Mouse (Mus musculus) heart, adult 8-10 months (tissue): ENCODE measurements at regions not wholly inside any gene's neighbourhood (a gene's known extent, or its start where the extent isn't known, plus 50 kb on each side); places are given as distances from the start of the nearest gene placed in this dataset.
"Not testable (repeated sequence)": the region's sequence is repeated elsewhere in the genome, so short reads cannot be mapped to it uniquely, and the experiment has no call there.

Experiments used
- DNase-seq: peaks from one replicate; pipeline ENCODE4 v3.0.0; 2022; ENCODE audit warnings: low spot score

- DNase-seq = no peak
Measured at GRCm38 (mm10) chr16:84625110-84625722, 110.3 kb downstream of the A730009L09Rik start.

- DNase-seq = no peak
Measured at GRCm38 (mm10) chr16:84627052-84627451, 108.5 kb downstream of the Mrpl39 start.

GRCm38 (mm10) chr16:84629868-84630267, 105.7 kb downstream of the Mrpl39 start:
- DNase-seq = no peak

GRCm38 (mm10) chr16:84644446-84644845, 91.1 kb downstream of the Mrpl39 start:
- not testable (repeated sequence) for DNase-seq

GRCm38 (mm10) chr16:84646172-84646684, 89.3 kb downstream of the Mrpl39 start:
- DNase-seq = no peak

GRCm38 (mm10) chr16:84650646-84651045, 84.9 kb downstream of the Mrpl39 start:
- no peak for DNase-seq

GRCm38 (mm10) chr16:84653873-84654272, 81.7 kb downstream of the Mrpl39 start:
- no peak for DNase-seq

- peak; percentile 14 for DNase-seq
Measured at GRCm38 (mm10) chr16:84661879-84662278, 73.7 kb downstream of the Mrpl39 start.

GRCm38 (mm10) chr16:84663581-84663980, 72.0 kb downstream of the Mrpl39 start:
- no peak for DNase-seq
